Mouse (Mus musculus) G1E (cell line): ENCODE data around the gene Cyfip2.

ENCODE experiments used
- CTCF ChIP-seq: IDR thresholded peaks from 2 replicates; pipeline ENCODE4 v1.5.1; 2012; ENCODE audit warnings: low read depth, low read length, inconsistent platforms, mixed read lengths
- GATA1 ChIP-seq: IDR thresholded peaks from 2 replicates; pipeline ENCODE4 v1.6.1; 2012; ENCODE audit warnings: borderline replicate concordance, low read length, inconsistent platforms, mixed read lengths

GRCm38 (mm10) chr11:46211858-46212257, 100.8 kb downstream of the Cyfip2 start:
- TF ChIP-seq CTCF = no peak
- TF ChIP-seq GATA1 = no peak
